Mouse (Mus musculus) kidney, adult 10 weeks (tissue): ENCODE measurements around the gene Rdh1. TPM values are rescaled to one million over a fixed set of nuclear protein-coding genes. Genes with fewer than 3 reads are reported as not detected.

ENCODE experiments used
- polyA plus RNA-seq: library from polyadenylated mRNA; stranded (reverse); fragments of 350-450 nt; fragmentation: Illumina TruSeq; extraction: RNeasy Lipid Tissue Mini Kit (QIAGEN cat#74804); gene quantifications from one replicate; pipeline ENCODE4 v1.2.3, GENCODE M21; 2014; ENCODE audit warnings: low read depth, low replicate concordance

Rdh1 gene
- 1.1 TPM for polyA plus RNA-seq

DNA sequence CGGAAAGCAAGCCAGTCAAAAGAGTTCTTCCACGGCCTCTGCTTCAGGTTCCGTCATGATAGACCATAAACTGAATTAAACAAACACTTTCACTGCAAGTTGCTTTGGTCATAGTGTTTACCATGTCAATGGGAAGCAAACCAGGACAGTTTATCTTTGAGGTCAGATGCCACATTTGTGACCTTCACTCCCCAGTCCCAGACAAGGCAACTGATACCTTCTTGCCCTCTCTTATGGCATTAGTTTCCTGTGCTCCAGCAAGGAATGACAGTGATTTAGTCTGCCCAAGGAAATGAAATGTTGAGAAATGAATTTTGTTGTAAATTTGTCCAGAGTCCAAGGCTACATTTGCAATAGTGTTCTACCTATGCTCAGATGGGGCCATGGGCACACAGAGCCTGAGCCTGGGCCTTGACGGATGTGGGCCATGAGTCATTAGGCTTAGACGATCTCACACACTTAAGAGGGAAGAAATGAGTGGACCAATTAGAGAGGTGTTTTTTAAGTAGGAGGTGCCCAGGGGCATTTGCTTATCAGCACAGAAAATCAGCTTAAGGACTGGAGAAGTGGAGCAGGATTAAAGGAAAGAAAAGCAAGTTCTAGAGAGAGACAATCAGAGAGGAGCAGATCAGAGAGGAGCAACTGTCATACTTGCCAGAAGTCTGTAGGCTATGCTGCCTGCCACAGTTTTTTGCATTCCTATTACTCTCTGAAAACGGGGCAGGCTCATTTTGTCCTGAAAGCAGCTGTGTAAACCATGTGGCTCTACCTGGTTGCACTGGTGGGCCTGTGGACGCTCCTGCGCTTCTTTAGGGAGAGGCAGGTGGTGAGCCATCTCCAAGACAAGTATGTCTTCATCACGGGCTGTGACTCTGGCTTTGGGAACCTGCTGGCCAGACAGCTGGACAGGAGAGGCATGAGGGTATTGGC is at the start of gene Rdh1, which contains the start of gene Rdh16f1:
Gene Rdh1, plus strand, starts transcription at position 541 of the 930 bp plus-strand sequence.
Gene Rdh16f1, plus strand, starts transcription at position 607 of the 930 bp plus-strand sequence.

GRCm38 (mm10) chr10:127724178-127724577 is 35.3 kb upstream of the Rdh1 start, which contains the start of gene Tac2:
TSS of gene Tac2 (plus strand) at chr10:127724478.

DNA sequence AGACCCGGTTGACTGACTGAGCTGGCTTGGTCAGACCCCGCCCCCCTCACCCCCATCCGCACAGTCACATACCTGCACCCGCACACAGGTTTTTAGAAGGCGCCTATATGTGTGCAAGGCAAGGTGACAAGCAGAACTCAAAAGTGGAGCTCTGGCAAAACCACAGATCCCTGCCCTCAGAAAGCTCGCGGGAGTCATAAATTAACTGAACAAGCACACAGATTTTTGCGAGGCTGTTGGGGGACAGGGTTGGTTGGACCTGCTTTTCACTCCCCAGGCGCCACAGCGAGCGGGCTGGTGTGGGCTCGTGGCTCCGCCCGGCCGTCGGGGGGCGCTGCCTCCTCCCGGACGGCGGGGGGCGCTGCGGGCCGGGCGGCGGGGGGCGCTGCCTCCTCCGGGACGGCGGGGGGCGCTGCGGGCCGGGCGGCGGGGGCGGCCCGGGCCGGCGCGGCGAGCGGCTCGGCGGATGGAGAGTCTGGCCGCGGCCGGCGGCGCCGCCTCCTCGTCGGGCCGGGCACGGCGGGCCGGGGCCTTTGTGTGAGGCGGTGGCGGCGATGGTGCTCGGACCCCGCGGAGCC is 20.3 kb upstream of the Rdh1 start, which contains the start of gene Zbtb39:
Gene Zbtb39, plus strand, starts transcription at position 456 of the 578 bp plus-strand sequence.

DNA sequence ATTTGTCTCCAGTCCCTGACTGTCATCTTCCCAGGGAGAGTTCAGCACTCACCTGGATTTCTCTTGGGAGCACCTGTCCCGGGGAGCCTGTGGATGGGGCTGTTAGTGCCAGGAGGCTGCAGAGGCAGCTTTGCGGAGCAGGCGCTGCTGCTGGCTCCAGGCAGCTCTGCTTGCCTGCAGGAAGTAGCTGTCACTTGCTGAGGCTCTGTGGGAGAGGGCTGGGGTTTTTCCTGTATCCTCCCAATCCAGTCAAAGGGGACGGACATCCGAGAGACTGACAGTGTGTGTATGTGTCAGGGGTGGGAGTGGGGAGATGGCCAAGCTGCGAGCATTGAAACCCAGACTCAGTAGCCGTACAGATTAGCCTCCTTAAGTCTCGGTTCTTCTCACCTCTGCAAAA is 8.0 kb upstream of the Rdh1 start, which contains the start of gene Gpr182:
Gene Gpr182, minus strand, starts transcription at position 185 of the 400 bp plus-strand sequence.

GRCm38 (mm10) chr10:127776011-127776410 is 16.5 kb downstream of the Rdh1 start, which contains the start of gene Rdh9:
TSS of gene Rdh9 (plus strand) at chr10:127776386.

GRCm38 (mm10) chr10:127800891-127801290 is 41.4 kb downstream of the Rdh1 start, which contains the start of gene Rdh16:
TSS of gene Rdh16 (plus strand) at chr10:127801152.

Other genes with a start within 250 kb of the Rdh1 start
- not detected for gene Ndufa4l2, start 244.8 kb upstream of the Rdh1 start, polyA plus RNA-seq
- 7.9 TPM for gene Shmt2, start 237.3 kb upstream of the Rdh1 start, polyA plus RNA-seq
- not detected for gene Nxph4, start 225.2 kb upstream of the Rdh1 start, polyA plus RNA-seq
- 1.5 TPM for gene Lrp1, start 138.6 kb upstream of the Rdh1 start, polyA plus RNA-seq
- 22.0 TPM for gene Stat6, start 116.7 kb upstream of the Rdh1 start, polyA plus RNA-seq
- gene Nemp1, start 92.8 kb upstream of the Rdh1 start, polyA plus RNA-seq: 5.9 TPM
- gene Nab2, start 91.2 kb upstream of the Rdh1 start, polyA plus RNA-seq: 1.2 TPM
- not detected for gene Myo1a, start 54.6 kb upstream of the Rdh1 start, polyA plus RNA-seq
- not detected for gene Tac2, start 35.2 kb upstream of the Rdh1 start, polyA plus RNA-seq
- gene Zbtb39, start 20.2 kb upstream of the Rdh1 start, polyA plus RNA-seq: 2.1 TPM
- gene Gpr182, start 8.0 kb upstream of the Rdh1 start, polyA plus RNA-seq: 0.61 TPM
- gene Rdh16f1, start 66 bp downstream of the Rdh1 start, polyA plus RNA-seq: not detected
- gene Rdh9, start 16.7 kb downstream of the Rdh1 start, polyA plus RNA-seq: 3.0 TPM
- gene Rdh16, start 41.4 kb downstream of the Rdh1 start, polyA plus RNA-seq: 190 TPM
- 2.4 TPM for gene Rdh19, start 90.2 kb downstream of the Rdh1 start, polyA plus RNA-seq
- 144 TPM for gene Rdh16f2, start 106.8 kb downstream of the Rdh1 start, polyA plus RNA-seq
- gene Rdh7, start 129.1 kb downstream of the Rdh1 start, polyA plus RNA-seq: not detected
- 0.16 TPM for gene Sdr9c7, start 138.8 kb downstream of the Rdh1 start, polyA plus RNA-seq
- gene Hsd17b6, start 247.9 kb downstream of the Rdh1 start, polyA plus RNA-seq: not detected